Mouse (Mus musculus) kidney, adult 2 months (tissue): ENCODE data around the gene Sdhaf1.

Source experiments
- CTCF ChIP-seq: fragments of 200-500 bp; conservative IDR thresholded peaks from 2 replicates; pipeline ENCODE4 v1.5.1; 2011; ENCODE audit warnings: low read depth, mild to moderate bottlenecking, control low read depth, low read length, moderate library complexity, mixed read lengths; ENCODE audit not compliant: insufficient read depth, insufficient read length
- POLR2A ChIP-seq: fragments of 200-500 bp; IDR thresholded peaks from one replicate; pipeline ENCODE4 v1.6.1; 2011; ENCODE audit warnings: low read depth, low read length, control low read depth

DNA sequence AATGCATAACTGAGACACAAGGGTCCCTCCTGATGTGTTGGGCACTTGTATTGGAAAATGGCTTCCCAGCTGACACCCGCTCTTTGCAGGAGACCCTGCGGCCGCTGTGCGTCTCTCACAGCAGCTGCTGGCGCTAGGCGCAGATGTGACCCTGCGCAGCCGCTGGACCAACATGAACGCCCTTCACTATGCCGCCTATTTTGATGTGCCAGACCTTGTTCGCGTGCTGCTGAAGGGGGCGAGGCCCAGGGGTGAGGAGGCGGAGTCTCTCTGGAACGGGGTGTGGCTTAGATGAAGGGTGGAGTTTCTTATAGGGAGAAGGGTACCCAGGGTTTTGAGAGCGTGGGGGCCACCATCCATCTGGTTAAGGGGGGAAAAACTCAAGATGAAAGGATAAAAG is 26.4 kb downstream of the Sdhaf1 start:
- TF ChIP-seq POLR2A, result no peak
- no peak for TF ChIP-seq CTCF
